Mouse (Mus musculus): ENCODE results near the gene Impg1. TPM values are rescaled to one million over a fixed set of nuclear protein-coding genes. Genes with fewer than 3 reads are reported as not detected.

The Impg1 gene
- not detected in 2 replicates for polyA plus RNA-seq (2016; fragmentation: Nextera tagmentation; extraction: Ambion mirVana)

DNA sequence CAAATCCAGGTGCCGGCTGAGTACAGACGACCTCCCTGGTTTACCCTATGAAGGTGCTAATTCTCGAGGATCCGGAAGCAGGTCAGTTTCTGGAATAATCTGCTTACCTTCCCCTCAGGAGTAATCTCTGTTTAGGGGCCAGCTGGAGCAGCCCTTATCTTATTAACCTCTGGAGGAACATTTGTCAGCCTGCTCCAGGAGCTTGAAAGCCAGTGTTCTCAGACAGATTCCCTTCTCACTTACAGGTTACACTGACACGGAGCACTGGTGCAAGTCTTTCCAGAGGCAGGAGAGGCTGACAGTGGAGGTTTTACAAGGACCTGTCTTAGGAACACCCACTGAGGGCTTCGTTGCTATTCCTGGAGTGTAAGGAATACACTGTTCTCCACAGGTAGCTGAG, at the start of gene Impg1:
Impg1 (minus strand) TSS at position 101 of the 400 bp plus-strand sequence.
- Histone ChIP-seq H3K4me3 (no peak within 1 kb of the TSS), H3K36me3 (no peaks in the 10 kb centered on the region), H3K27ac (replicated peaks) (no peak within 1 kb of the TSS), H3K9me3 (replicated peaks) (no peaks in the 10 kb centered on the region), H3K27me3 (ENCODE audit: low read depth, poor library complexity, severe bottlenecking) (no peaks in the 10 kb centered on the region), H3K4me1 (no peaks in the 10 kb centered on the region)
- DNase-seq (ENCODE audit: low spot score): no peak
- WGBS: 57% methylated on average over 6 of the region's 6 CpGs

DNA sequence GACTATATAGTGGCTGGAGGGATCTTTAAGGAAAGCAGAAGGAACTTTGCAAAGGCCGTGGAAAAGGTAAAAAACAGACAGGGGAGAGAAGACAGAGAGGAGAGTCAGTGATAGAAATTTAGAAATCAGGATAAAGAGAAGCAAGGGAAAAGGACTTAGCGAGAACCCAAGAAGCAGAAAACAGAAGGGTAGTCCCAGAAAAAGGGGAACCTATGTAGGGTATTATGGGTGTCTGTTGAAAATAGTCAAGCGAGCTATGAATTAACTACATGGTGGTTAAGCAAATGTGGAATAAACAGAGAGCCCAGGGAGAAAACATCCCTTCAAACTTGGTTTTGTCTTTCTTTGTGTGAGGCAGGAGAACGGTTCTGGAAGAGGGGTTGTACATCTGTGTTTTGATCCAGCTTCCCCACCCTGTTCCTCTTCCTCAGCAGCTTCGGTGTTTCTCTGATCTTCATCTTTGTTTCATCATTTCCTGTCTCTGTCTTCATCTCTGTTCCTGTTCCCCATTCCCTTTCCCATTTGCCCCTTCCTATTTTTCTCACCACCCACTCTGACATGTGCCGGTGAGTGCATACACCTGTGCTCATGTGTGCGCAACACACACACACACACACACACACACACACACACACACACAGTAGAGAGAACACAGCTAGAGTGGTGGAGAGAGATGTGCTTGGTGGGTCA, 44.3 kb upstream of the Impg1 start:
- 92% methylated on average over 7 of the region's 7 CpGs for WGBS
- no peak overlapping the region for H3K4me3 ChIP-seq
- DNase-seq (ENCODE audit: low spot score): no peak
- H3K4me1 ChIP-seq: peaks cover 12% of the 10 kb centered on the region; the same call in 1 of the 2 replicates
- no peak overlapping the region for H3K27ac ChIP-seq (replicated peaks)
- no peaks in the 10 kb centered on the region for H3K27me3 ChIP-seq (ENCODE audit: low read depth, poor library complexity, severe bottlenecking)
- no peaks in the 10 kb centered on the region for H3K9me3 ChIP-seq (replicated peaks)
- no peaks in the 10 kb centered on the region for H3K36me3 ChIP-seq

DNA sequence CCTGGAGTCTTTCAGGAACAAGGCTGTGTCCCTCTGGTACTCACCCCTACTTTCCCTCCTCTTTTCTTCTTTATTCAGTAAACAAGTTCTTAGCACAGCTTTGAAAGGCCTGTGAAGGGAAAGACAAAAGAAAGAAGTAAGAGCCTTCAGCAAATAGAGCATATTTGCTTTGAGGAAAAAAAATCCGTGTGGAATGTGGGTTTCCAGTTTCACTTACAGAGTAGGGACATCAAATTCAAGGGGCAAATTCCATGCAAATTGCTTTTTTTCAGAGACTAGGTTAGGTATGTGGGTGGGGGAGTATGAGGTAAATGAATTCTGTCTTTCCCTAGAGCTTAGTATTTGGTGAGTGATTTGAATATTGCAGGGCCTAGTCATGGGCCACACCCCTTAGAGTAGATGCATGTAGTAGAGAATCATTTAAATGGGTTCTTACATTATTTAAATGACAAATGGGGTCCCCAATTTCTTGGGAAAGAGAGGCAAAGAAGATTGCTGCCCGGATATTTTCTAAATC, 39.3 kb upstream of the Impg1 start:
- H3K4me1 ChIP-seq: peaks cover 12% of the 10 kb centered on the region
- no peaks in the 10 kb centered on the region for H3K9me3 ChIP-seq (replicated peaks)
- no peaks in the 10 kb centered on the region for H3K36me3 ChIP-seq
- H3K4me3 ChIP-seq: no peak overlapping the region
- no peak for DNase-seq (ENCODE audit: low spot score)
- no peaks in the 10 kb centered on the region for H3K27me3 ChIP-seq (ENCODE audit: low read depth, poor library complexity, severe bottlenecking)
- no peak overlapping the region for H3K27ac ChIP-seq (replicated peaks)
- WGBS: 53% methylated on average over 2 of the region's 2 CpGs

DNA sequence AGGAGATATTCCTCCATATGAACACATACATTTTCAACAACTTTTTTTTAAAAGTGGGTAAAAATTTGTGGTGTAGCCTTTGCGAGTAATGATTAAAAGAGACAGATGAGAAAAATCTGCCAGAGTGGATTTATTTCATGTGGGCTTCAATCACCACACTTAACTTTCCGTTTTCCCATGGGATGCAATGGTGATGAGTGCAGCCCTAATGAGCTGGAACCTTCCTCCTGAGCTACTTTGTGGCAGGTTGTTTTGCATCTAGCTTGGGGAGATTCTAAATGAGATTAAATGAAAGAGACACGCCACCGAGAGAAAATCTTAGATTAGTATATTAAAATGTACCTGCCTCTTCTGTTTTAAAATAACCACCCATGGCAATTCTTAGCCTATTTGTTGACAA, 26.3 kb upstream of the Impg1 start:
- Histone ChIP-seq H3K27me3 (ENCODE audit: low read depth, poor library complexity, severe bottlenecking) (no peaks in the 10 kb centered on the region), H3K27ac (replicated peaks) (no peak overlapping the region), H3K9me3 (replicated peaks) (no peaks in the 10 kb centered on the region), H3K4me1 (no peaks in the 10 kb centered on the region), H3K36me3 (no peaks in the 10 kb centered on the region), H3K4me3 (no peak overlapping the region)
- DNase-seq (ENCODE audit: low spot score): no peak
- WGBS: 88% methylated on average over 4 of the region's 4 CpGs

DNA sequence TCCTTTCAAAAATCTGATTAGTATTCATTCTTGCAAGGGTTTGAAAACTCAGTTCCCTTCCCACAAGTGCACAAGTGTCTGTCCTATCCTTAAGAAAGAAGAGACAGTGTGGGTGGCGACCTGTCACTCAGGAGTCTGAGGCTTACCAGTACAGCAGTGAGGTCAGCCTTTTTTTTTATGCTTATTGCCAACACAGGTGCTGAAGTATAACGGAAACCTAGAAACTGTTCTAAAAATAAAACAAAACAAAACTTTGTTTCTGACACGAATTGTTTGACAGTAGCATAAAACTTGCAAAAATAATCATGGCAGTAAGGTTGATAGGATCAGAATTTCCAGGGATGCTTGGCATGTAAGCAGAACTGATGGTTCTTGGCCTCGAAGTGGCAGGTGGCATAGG, 4.9 kb downstream of the Impg1 start:
- Histone ChIP-seq H3K36me3 (no peaks in the 10 kb centered on the region), H3K4me3 (no peak overlapping the region), H3K27me3 (ENCODE audit: low read depth, poor library complexity, severe bottlenecking) (no peaks in the 10 kb centered on the region), H3K4me1 (no peaks in the 10 kb centered on the region), H3K27ac (replicated peaks) (no peak overlapping the region), H3K9me3 (replicated peaks) (no peaks in the 10 kb centered on the region)
- DNase-seq (ENCODE audit: low spot score): no peak
- WGBS: 87% methylated on average over 4 of the region's 4 CpGs

DNA sequence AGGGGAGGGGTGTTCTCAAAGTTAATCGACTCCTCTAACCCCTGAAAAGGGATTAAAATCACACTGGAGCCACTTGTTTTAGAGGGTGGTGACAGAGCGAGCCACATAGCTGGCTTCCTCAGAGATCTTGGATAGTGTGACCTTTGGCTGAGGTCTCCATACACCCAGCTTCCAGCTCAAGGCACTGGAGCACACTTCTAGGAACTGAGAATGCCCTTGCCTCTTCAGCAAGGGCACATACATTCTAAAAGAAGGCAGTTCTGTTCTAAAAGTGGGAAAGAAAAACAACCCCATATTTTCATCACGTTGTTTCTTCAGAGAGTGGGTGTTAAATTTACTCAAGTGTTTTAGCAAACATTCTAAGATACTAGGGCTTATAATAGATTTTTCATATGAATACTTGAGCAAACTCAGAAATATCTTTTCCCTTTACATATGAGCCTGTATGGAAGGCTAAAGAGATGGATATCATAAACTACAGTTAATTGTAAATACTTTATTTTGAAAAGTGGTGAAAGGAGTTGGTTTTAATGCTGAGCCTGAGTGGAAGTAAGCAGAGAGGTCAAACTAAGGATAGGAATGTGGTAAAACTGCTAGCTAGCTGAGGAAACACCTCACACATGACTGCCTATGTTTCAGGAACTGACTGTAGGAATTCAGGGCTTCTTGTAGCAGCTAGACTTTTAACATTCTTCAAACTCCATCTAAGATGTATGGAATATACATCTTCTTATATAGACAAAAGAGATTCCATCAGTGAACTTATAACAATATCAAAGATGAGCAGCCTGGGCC, 14.6 kb downstream of the Impg1 start:
- no peak overlapping the region for H3K4me3 ChIP-seq
- H3K27ac ChIP-seq (replicated peaks): no peak overlapping the region
- no peaks in the 10 kb centered on the region for H3K27me3 ChIP-seq (ENCODE audit: low read depth, poor library complexity, severe bottlenecking)
- 0 out of 2 replicates have a peak, but pooled peaks cover 3% of the 10 kb centered on the region for H3K4me1 ChIP-seq
- DNase-seq (ENCODE audit: low spot score): no peak
- no peaks in the 10 kb centered on the region for H3K36me3 ChIP-seq
- H3K9me3 ChIP-seq (replicated peaks): no peaks in the 10 kb centered on the region
- WGBS: 39% methylated on average over 3 of the region's 3 CpGs

DNA sequence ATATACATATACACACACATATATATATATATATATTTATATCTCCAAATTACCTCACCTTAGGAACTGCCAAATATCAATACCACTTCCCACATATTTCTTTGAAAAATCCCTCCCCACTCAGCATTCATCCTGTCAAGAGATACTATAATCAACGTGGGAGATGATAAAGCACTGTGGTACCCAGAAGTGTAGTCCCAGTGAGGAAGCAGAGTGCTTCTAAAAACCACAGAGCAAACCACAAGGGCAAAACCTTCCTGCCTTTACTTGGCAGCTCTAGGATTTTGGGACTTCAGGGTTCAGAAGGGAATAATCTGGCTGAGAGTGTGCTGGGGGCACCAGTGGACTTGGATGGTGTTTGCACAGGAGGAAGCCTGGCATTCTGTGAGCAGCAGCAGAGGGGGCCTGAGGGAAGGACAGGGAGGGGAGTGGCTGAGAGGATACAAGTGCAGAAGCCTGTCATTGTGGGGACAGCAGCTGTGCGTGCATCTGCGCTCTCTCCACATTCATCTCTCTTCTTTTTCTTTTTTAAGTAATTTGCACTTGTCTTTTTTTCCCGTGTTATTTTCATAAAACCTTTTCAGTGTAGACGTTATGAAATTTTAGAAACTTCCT, 24.1 kb downstream of the Impg1 start:
- DNase-seq (ENCODE audit: low spot score): no peak
- no peaks in the 10 kb centered on the region for H3K27me3 ChIP-seq (ENCODE audit: low read depth, poor library complexity, severe bottlenecking)
- H3K27ac ChIP-seq (replicated peaks): no peak overlapping the region
- no peaks in the 10 kb centered on the region for H3K36me3 ChIP-seq
- no peaks in the 10 kb centered on the region for H3K4me1 ChIP-seq
- no peak overlapping the region for H3K4me3 ChIP-seq
- 61% methylated on average over 5 of the region's 5 CpGs for WGBS
- no peaks in the 10 kb centered on the region for H3K9me3 ChIP-seq (replicated peaks)

DNA sequence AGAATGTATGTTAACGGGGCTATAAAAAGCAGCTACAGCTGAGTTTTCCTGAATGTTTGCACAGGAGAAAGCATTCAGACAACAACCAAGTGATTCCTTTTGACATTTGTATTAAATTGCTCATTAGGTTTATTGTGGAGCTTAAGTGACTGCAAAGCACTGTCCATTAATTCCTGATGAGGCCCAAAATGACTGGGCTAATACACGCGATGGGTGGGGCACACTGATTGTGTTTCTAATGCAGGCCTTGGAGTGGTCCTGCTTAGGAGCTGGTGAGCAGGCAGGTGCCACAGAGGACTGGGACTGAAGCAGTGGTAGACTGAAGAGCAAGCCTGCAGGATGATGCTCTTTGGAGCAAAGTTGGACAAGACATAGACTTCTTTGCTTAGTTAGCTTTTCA, 73.9 kb downstream of the Impg1 start:
- no peaks in the 10 kb centered on the region for H3K27me3 ChIP-seq (ENCODE audit: low read depth, poor library complexity, severe bottlenecking)
- H3K36me3 ChIP-seq: no peaks in the 10 kb centered on the region
- H3K4me3 ChIP-seq: no peak overlapping the region
- peaks cover 8% of the 10 kb centered on the region; the same call in 1 of the 2 replicates for H3K4me1 ChIP-seq
- no peak for DNase-seq (ENCODE audit: low spot score)
- 78% methylated on average over 3 of the region's 3 CpGs for WGBS
- H3K27ac ChIP-seq (replicated peaks): no peak overlapping the region
- no peaks in the 10 kb centered on the region for H3K9me3 ChIP-seq (replicated peaks)

DNA sequence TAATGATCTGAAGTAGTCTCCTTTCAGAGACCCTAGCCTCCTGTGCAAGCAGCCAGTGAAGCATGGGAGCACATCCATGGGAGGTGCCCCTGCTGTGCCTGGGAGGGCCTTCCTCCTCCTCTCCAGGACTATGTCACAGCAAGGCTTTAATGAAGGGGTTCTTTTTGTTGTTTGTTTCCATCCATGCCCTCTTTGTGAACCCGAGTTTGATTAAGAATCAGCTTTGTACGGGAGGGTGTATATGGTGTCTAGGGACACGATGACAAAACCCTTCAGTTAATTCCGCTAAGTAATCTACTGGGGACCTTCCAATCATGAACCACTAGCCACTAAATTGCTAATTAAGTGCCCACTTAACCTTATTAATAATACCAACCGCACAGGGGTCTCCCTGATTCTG, 74.3 kb downstream of the Impg1 start:
- Histone ChIP-seq H3K36me3 (no peaks in the 10 kb centered on the region), H3K27me3 (ENCODE audit: low read depth, poor library complexity, severe bottlenecking) (no peaks in the 10 kb centered on the region), H3K9me3 (replicated peaks) (no peaks in the 10 kb centered on the region), H3K4me1 (peaks cover 8% of the 10 kb centered on the region; the same call in 1 of the 2 replicates), H3K27ac (replicated peaks) (no peak overlapping the region), H3K4me3 (no peak overlapping the region)
- WGBS: 51% methylated on average over 5 of the region's 5 CpGs
- DNase-seq (ENCODE audit: low spot score): no peak

DNA sequence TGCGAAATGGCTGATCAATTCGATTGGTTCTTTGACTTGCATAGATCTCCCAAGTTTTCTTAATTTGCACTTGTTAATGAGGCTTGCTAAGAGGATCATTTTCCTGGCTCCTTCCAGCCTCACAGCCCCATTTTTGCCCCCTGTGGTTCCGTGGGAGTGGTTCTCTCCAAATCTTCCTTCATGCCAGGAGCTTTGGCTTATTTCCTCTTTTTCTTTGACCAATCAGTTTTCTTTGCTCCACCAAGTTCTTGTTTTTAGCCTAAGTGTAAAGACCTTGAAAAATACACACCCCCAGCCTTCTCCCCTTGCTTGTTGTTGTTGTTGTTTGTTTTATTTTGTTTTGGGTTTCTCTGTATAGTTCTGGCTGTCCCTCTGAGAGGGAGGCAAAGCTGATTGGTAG, 77.4 kb downstream of the Impg1 start:
- DNase-seq (ENCODE audit: low spot score): no peak
- 93% methylated on average over 3 of the region's 3 CpGs for WGBS

DNA sequence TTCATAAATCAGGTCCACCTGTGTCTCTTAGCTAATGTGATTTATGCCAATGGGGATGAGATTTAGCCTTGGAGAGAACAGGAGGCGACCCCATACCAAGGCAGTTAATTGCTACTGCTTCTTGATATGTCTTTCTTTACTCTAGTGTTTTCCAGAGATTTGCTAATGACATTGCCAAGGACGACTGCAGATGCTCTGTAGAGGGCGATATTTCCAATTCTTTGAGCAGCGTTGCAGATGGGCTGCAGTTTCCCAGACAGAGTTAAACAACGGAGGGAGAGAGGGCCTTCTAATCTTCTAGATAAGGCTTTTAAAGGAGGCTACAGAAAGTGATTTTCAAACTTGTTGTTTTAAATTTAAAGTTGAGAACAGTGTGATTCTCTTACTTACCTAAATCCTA, 78.8 kb downstream of the Impg1 start:
- Histone ChIP-seq H3K4me1 (peaks cover 8% of the 10 kb centered on the region; the same call in 1 of the 2 replicates), H3K9me3 (replicated peaks) (no peaks in the 10 kb centered on the region), H3K36me3 (no peaks in the 10 kb centered on the region), H3K27me3 (ENCODE audit: low read depth, poor library complexity, severe bottlenecking) (no peaks in the 10 kb centered on the region), H3K4me3 (no peak overlapping the region), H3K27ac (replicated peaks) (no peak overlapping the region)
- DNase-seq (ENCODE audit: low spot score): no peak
- WGBS: 26% methylated on average over 5 of the region's 5 CpGs

More for the DNA sequence above, 77.4 kb downstream of the Impg1 start:
- no peaks in the 10 kb centered on the region for H3K9me3 ChIP-seq (replicated peaks)
- H3K4me1 ChIP-seq: peaks cover 8% of the 10 kb centered on the region; the same call in 1 of the 2 replicates
- H3K27me3 ChIP-seq (ENCODE audit: low read depth, poor library complexity, severe bottlenecking): no peaks in the 10 kb centered on the region
- no peak overlapping the region for H3K27ac ChIP-seq (replicated peaks)
- H3K36me3 ChIP-seq: no peaks in the 10 kb centered on the region
- H3K4me3 ChIP-seq: no peak overlapping the region

DNA sequence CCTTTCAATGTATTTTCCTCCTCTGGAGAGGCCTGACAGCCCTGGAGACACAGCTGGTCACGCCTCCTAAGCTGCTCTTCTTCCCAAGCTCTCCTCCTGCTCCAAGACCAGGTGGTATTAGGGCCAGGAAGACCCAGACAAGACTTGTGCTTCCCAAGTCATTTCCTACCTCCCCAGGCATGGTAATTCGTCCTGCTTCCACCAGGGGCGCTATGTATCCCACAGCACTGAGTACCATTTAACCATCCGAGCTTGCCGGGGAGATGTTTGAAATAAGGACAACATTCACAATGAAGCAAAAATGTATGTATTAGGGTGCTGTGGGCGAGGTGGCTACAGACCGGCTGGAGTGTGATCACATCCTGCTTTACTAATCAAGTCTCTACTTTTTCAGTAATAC, 79.3 kb downstream of the Impg1 start:
- Histone ChIP-seq H3K27ac (replicated peaks) (no peak overlapping the region), H3K4me1 (peaks cover 5% of the 10 kb centered on the region; the same call in 1 of the 2 replicates), H3K27me3 (ENCODE audit: low read depth, poor library complexity, severe bottlenecking) (no peaks in the 10 kb centered on the region), H3K36me3 (no peaks in the 10 kb centered on the region), H3K4me3 (no peak overlapping the region), H3K9me3 (replicated peaks) (no peaks in the 10 kb centered on the region)
- peak; percentile 17 for DNase-seq (ENCODE audit: low spot score)
- WGBS: 42% methylated on average over 7 of the region's 7 CpGs

Data from midbrain, embryonic 10.5 days (tissue).